Mouse (Mus musculus): ENCODE results near the gene Osbpl9. TPM values are rescaled to one million over a fixed set of nuclear protein-coding genes. Genes with fewer than 3 reads are reported as not detected.

Gene Osbpl9
- polyA plus RNA-seq, 1 experiment: 133 TPM

- peaks cover 31% of the 10 kb centered on the region for H3K4me1 ChIP-seq (ENCODE audit: control insufficient read depth, insufficient read depth, low read length)
- TF ChIP-seq CTCF (IDR thresholded peaks at IDR 0.05; ENCODE audit: low read depth, low read length) (no peak), POLR2A (IDR thresholded peaks at IDR 0.05; ENCODE audit: borderline replicate concordance, low read depth, low read length) (no peak)
- H3K27ac ChIP-seq (ENCODE audit: insufficient read depth, low read depth, low read length): no peak overlapping the region
- no peak overlapping the region for H3K4me3 ChIP-seq (ENCODE audit: insufficient read depth, low read length)
Observed at GRCm38 (mm10) chr4:109138551-109138950, 63.5 kb downstream of the Osbpl9 start.

- Histone ChIP-seq H3K4me3 (ENCODE audit: insufficient read depth, low read length) (no peak overlapping the region), H3K4me1 (ENCODE audit: control insufficient read depth, insufficient read depth, low read length) (peaks cover 26% of the 10 kb centered on the region), H3K27ac (ENCODE audit: insufficient read depth, low read depth, low read length) (peak overlapping the region; percentile 24)
- no peak for TF ChIP-seq POLR2A (IDR thresholded peaks at IDR 0.05; ENCODE audit: borderline replicate concordance, low read depth, low read length)
Observed at GRCm38 (mm10) chr4:109136475-109137125, 65.5 kb downstream of the Osbpl9 start.

GRCm38 (mm10) chr4:109134955-109135354, 67.1 kb downstream of the Osbpl9 start:
- TF ChIP-seq CTCF (IDR thresholded peaks at IDR 0.05; ENCODE audit: low read depth, low read length) (no peak), POLR2A (IDR thresholded peaks at IDR 0.05; ENCODE audit: borderline replicate concordance, low read depth, low read length) (no peak)
- Histone ChIP-seq H3K27ac (ENCODE audit: insufficient read depth, low read depth, low read length) (no peak overlapping the region), H3K4me1 (ENCODE audit: control insufficient read depth, insufficient read depth, low read length) (peaks cover 26% of the 10 kb centered on the region), H3K4me3 (ENCODE audit: insufficient read depth, low read length) (no peak overlapping the region)

- Histone ChIP-seq H3K4me3 (ENCODE audit: insufficient read depth, low read length) (no peak overlapping the region), H3K4me1 (ENCODE audit: control insufficient read depth, insufficient read depth, low read length) (peaks cover 16% of the 10 kb centered on the region), H3K27ac (ENCODE audit: insufficient read depth, low read depth, low read length) (no peak overlapping the region)
- TF ChIP-seq POLR2A (IDR thresholded peaks at IDR 0.05; ENCODE audit: borderline replicate concordance, low read depth, low read length) (no peak), CTCF (IDR thresholded peaks at IDR 0.05; ENCODE audit: low read depth, low read length) (no peak)
Observed at GRCm38 (mm10) chr4:109131256-109131872, 70.7 kb downstream of the Osbpl9 start.

GRCm38 (mm10) chr4:109128971-109129370, 73.1 kb downstream of the Osbpl9 start:
- no peak overlapping the region for H3K4me3 ChIP-seq (ENCODE audit: insufficient read depth, low read length)
- peaks cover 16% of the 10 kb centered on the region for H3K4me1 ChIP-seq (ENCODE audit: control insufficient read depth, insufficient read depth, low read length)
- no peak overlapping the region for H3K27ac ChIP-seq (ENCODE audit: insufficient read depth, low read depth, low read length)
- no peak for TF ChIP-seq POLR2A (IDR thresholded peaks at IDR 0.05; ENCODE audit: borderline replicate concordance, low read depth, low read length)
- no peak for TF ChIP-seq CTCF (IDR thresholded peaks at IDR 0.05; ENCODE audit: low read depth, low read length)

GRCm38 (mm10) chr4:109128017-109128416, 74.1 kb downstream of the Osbpl9 start:
- H3K4me3 ChIP-seq (ENCODE audit: insufficient read depth, low read length): no peak overlapping the region
- no peak overlapping the region for H3K27ac ChIP-seq (ENCODE audit: insufficient read depth, low read depth, low read length)
- peaks cover 24% of the 10 kb centered on the region for H3K4me1 ChIP-seq (ENCODE audit: control insufficient read depth, insufficient read depth, low read length)
- TF ChIP-seq CTCF (IDR thresholded peaks at IDR 0.05; ENCODE audit: low read depth, low read length): no peak
- TF ChIP-seq POLR2A (IDR thresholded peaks at IDR 0.05; ENCODE audit: borderline replicate concordance, low read depth, low read length): no peak

- TF ChIP-seq POLR2A (IDR thresholded peaks at IDR 0.05; ENCODE audit: borderline replicate concordance, low read depth, low read length): no peak
- TF ChIP-seq CTCF (IDR thresholded peaks at IDR 0.05; ENCODE audit: low read depth, low read length): no peak
- peaks cover 32% of the 10 kb centered on the region for H3K4me1 ChIP-seq (ENCODE audit: control insufficient read depth, insufficient read depth, low read length)
- H3K4me3 ChIP-seq (ENCODE audit: insufficient read depth, low read length): no peak overlapping the region
- H3K27ac ChIP-seq (ENCODE audit: insufficient read depth, low read depth, low read length): no peak overlapping the region
Observed at GRCm38 (mm10) chr4:109126834-109127564, 75.1 kb downstream of the Osbpl9 start.

GRCm38 (mm10) chr4:109125746-109126425, 76.2 kb downstream of the Osbpl9 start:
- peaks cover 39% of the 10 kb centered on the region for H3K4me1 ChIP-seq (ENCODE audit: control insufficient read depth, insufficient read depth, low read length)
- TF ChIP-seq CTCF (IDR thresholded peaks at IDR 0.05; ENCODE audit: low read depth, low read length) (no peak), POLR2A (IDR thresholded peaks at IDR 0.05; ENCODE audit: borderline replicate concordance, low read depth, low read length) (no peak)
- no peak overlapping the region for H3K27ac ChIP-seq (ENCODE audit: insufficient read depth, low read depth, low read length)
- no peak overlapping the region for H3K4me3 ChIP-seq (ENCODE audit: insufficient read depth, low read length)

- Histone ChIP-seq H3K4me3 (ENCODE audit: insufficient read depth, low read length) (no peak overlapping the region), H3K27ac (ENCODE audit: insufficient read depth, low read depth, low read length) (no peak overlapping the region), H3K4me1 (ENCODE audit: control insufficient read depth, insufficient read depth, low read length) (peaks cover 56% of the 10 kb centered on the region)
- TF ChIP-seq CTCF (IDR thresholded peaks at IDR 0.05; ENCODE audit: low read depth, low read length) (no peak), POLR2A (IDR thresholded peaks at IDR 0.05; ENCODE audit: borderline replicate concordance, low read depth, low read length) (no peak)
Observed at GRCm38 (mm10) chr4:109122830-109123555, 79.1 kb downstream of the Osbpl9 start.

Data from bone marrow macrophage, adult 2 months (primary cell).